26 mouse cellular contexts compared by ENCODE assay signal in the genomic region with DNA sequence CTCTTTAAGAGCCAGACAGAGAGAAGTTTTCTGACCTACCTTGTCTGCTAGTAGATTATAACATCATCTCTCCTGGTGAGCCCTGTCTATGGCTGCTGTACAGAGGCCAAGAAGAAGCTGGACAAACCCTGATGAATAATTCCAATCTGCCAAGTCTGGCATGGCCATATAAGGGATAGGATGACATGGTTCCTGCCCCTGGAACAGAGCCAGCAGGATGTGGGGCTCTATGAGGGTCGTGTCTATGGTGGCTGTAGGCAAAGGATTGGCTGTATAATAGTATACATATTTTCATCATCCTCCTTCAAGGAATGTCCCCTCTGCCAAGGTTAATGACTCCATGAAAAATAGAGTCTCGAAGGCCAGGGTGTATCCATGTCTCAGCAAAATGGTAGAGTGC.
"Had no signal": no experiment of that assay in that cellular context is flagged by ENCODE, and none has a peak within 500 bp of the region (broad histone marks: within the 10 kb centered on the region; RNA-seq: fewer than 3 reads in every experiment).

No protein-coding gene starts in this region.

- H3K9ac ChIP-seq: heart, embryonic 13.5 days; heart, embryonic 15.5 days; hindbrain, embryonic 12.5 days; hindbrain, embryonic 14.5 days; kidney, embryonic 15.5 days; limb, embryonic 13.5 days; limb, embryonic 15.5 days; liver, embryonic 12.5 days had no signal

- H3K27ac ChIP-seq: heart, adult 2 months; heart, embryonic 13.5 days; heart, embryonic 15.5 days; hindbrain, embryonic 12.5 days; hindbrain, embryonic 14.5 days; kidney, embryonic 15.5 days; kidney, postnatal 0 days; left cerebral cortex, adult 2 months; limb, embryonic 13.5 days; limb, embryonic 15.5 days; liver, embryonic 12.5 days had no signal

- H3K4me1 ChIP-seq: heart, embryonic 13.5 days; heart, embryonic 15.5 days; hindbrain, embryonic 12.5 days; kidney, embryonic 15.5 days; limb, embryonic 13.5 days; limb, embryonic 15.5 days; liver, embryonic 12.5 days had no signal

- H3K4me3 ChIP-seq: heart, adult 2 months; heart, embryonic 13.5 days; heart, embryonic 15.5 days; hindbrain, embryonic 12.5 days; kidney, embryonic 15.5 days; left cerebral cortex, adult 2 months; limb, embryonic 13.5 days; limb, embryonic 15.5 days; liver, embryonic 12.5 days had no signal

- H3K4me2 ChIP-seq: heart, embryonic 11.5 days; heart, embryonic 13.5 days; heart, embryonic 15.5 days; hindbrain, embryonic 12.5 days; hindbrain, embryonic 14.5 days; kidney, embryonic 15.5 days; limb, embryonic 13.5 days; limb, embryonic 15.5 days; liver, embryonic 12.5 days had no signal

- H3K36me3 ChIP-seq: heart, embryonic 13.5 days; heart, embryonic 15.5 days; hindbrain, embryonic 12.5 days; kidney, embryonic 15.5 days; limb, embryonic 13.5 days; limb, embryonic 15.5 days; liver, embryonic 12.5 days had no signal

- ATAC-seq: hindbrain, embryonic 16.5 days; intestine, embryonic 16.5 days; liver, embryonic 12.5 days had no signal

- DNase-seq: gastrocnemius, postnatal 14 days; gastrocnemius, postnatal 36 days; heart, adult 11 months; heart, adult 2 months; heart, postnatal 14 days; heart, postnatal 36 days; kidney, adult 11 months; kidney, adult 2 months; kidney, adult 9 months; kidney, postnatal 14 days; kidney, postnatal 36 days; layer of hippocampus, adult 9-11 months; layer of hippocampus, postnatal 36 days had no signal

- H3K27me3 ChIP-seq: heart, embryonic 13.5 days; heart, embryonic 15.5 days; hindbrain, embryonic 12.5 days; kidney, embryonic 15.5 days; limb, embryonic 13.5 days; limb, embryonic 15.5 days; liver, embryonic 12.5 days had no signal

- H3K9me3 ChIP-seq: heart, embryonic 13.5 days; heart, embryonic 15.5 days; hindbrain, embryonic 12.5 days; kidney, embryonic 15.5 days; limb, embryonic 13.5 days; limb, embryonic 15.5 days had no signal
